Mouse (Mus musculus) stomach, embryonic 16.5 days (tissue): Measurements from ENCODE around the gene Crispld2. TPM values are rescaled to one million over a fixed set of nuclear protein-coding genes. Genes with fewer than 3 reads are reported as not detected.

ENCODE experiments used
- ATAC-seq: fragments of 200-750 bp; cut with Nextera tagmentation; 2 replicates; pipeline ENCODE4 v1.8.0; 2017; ENCODE audit warnings: moderate number of reproducible peaks, moderate TSS enrichment; ENCODE audit not compliant: insufficient read depth, low FRiP score
- H3K27ac ChIP-seq: fragments of 300-500 bp; sonication (generic); 2 replicates; pipeline ENCODE4 v1.5.1; 2014; ENCODE audit warnings: low read length
- H3K27me3 ChIP-seq: fragments of 300-500 bp; sonication (generic); 2 replicates; pipeline ENCODE4 v1.6.1; 2014; ENCODE audit warnings: low read length, control low read depth, mixed read lengths; ENCODE audit not compliant: control insufficient read depth, insufficient read depth
- H3K36me3 ChIP-seq: fragments of 300-500 bp; sonication (generic); 2 replicates; pipeline ENCODE4 v1.6.1; 2014; ENCODE audit warnings: low read length; ENCODE audit not compliant: control insufficient read depth, insufficient read depth
- H3K4me1 ChIP-seq: fragments of 300-500 bp; sonication (generic); 2 replicates; pipeline ENCODE4 v1.6.1; 2014; ENCODE audit warnings: low read length, control low read depth, mixed read lengths; ENCODE audit not compliant: control insufficient read depth, insufficient read depth
- H3K4me2 ChIP-seq: fragments of 300-500 bp; sonication (generic); 2 replicates; pipeline ENCODE4 v1.6.1; 2014; ENCODE audit warnings: low read depth, low read length, mixed read lengths
- H3K4me3 ChIP-seq: fragments of 300-500 bp; sonication (generic); replicated peaks from 2 replicates; pipeline ENCODE4 v1.5.1; 2014; ENCODE audit warnings: mild to moderate bottlenecking, low read length
- H3K9ac ChIP-seq: fragments of 300-500 bp; sonication (generic); 2 replicates; pipeline ENCODE4 v1.6.1; 2014; ENCODE audit warnings: low read length
- H3K9me3 ChIP-seq: fragments of 300-500 bp; sonication (generic); replicated peaks from 2 replicates; pipeline ENCODE4 v1.6.1; 2016; ENCODE audit warnings: low read length, control low read depth; ENCODE audit not compliant: control insufficient read depth
- WGBS: fragments of 180-500 bp; shearing (Covaris S2); extraction: QIAGEN DNeasy Blood & Tissue Kit; methylation state at CpG from one replicate; pipeline ENCODE4 v1.1.7; 2014; 5-methylcytosine and 5-hydroxymethylcytosine counted together
- polyA plus RNA-seq: library from polyadenylated mRNA; unstranded; fragments of >200 nt; fragmentation: Nextera tagmentation; extraction: Ambion mirVana; gene quantifications from 2 replicates; pipeline ENCODE4 v1.2.1, GENCODE M21; 2015

The Crispld2 gene
- polyA plus RNA-seq, 1 experiment from 2014 or later, result 38.1 TPM

GRCm38 (mm10) chr8:120074516-120074915 is 82.3 kb downstream of the Crispld2 start:
- Histone ChIP-seq H3K4me1 (peaks cover 22% of the 10 kb centered on the region), H3K36me3 (no peaks in the 10 kb centered on the region), H3K4me2 (no peak overlapping the region), H3K27ac (no peak overlapping the region), H3K27me3 (no peaks in the 10 kb centered on the region), H3K4me3 (no peak overlapping the region), H3K9ac (no peak overlapping the region), H3K9me3 (no peaks in the 10 kb centered on the region)
- WGBS, result 70% methylated on average over 6 of the region's 6 CpGs
- ATAC-seq, result no peak

- no peak for ATAC-seq
- 56% methylated on average over 6 of the region's 6 CpGs for WGBS
- peaks cover 22% of the 10 kb centered on the region for H3K4me1 ChIP-seq
- no peak overlapping the region for H3K4me3 ChIP-seq
- H3K27me3 ChIP-seq, result no peaks in the 10 kb centered on the region
- H3K4me2 ChIP-seq, result 0 out of 2 replicates have a peak overlapping the region, but pooled peaks have one; percentile 7
- no peaks in the 10 kb centered on the region for H3K36me3 ChIP-seq
- peak overlapping the region; percentile 38 for H3K9ac ChIP-seq
- peak overlapping the region; percentile 69 for H3K27ac ChIP-seq
- H3K9me3 ChIP-seq, result no peaks in the 10 kb centered on the region
Measured at GRCm38 (mm10) chr8:120075347-120075746, 83.1 kb downstream of the Crispld2 start.

DNA sequence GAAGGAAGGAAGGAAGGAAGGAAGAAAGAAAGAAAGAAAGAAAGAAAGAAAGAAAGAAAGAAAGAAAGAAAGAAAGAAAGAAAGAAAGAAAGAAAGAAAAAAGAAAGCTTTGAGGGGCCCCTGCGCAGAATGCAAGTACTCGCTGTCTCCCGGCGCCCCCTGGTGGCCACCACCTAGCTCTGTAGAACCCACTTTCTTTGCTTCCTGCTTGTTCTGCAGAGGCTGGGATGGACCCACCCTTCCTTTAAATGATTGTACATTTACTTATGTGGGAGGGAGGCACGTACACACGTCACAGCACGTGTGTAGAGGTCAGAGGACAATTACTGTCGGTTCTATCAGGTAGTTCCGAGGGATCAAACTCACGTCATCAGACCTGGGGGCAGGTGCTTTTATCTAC is 85.8 kb downstream of the Crispld2 start:
- ATAC-seq, result peak; percentile 85
- Histone ChIP-seq H3K27me3 (no peaks in the 10 kb centered on the region), H3K9ac (peak overlapping the region; percentile 38; the same call in 1 of the 2 replicates), H3K27ac (no peak overlapping the region), H3K9me3 (no peaks in the 10 kb centered on the region), H3K4me2 (no peak overlapping the region), H3K36me3 (peaks cover 11% of the 10 kb centered on the region; the same call in 1 of the 2 replicates), H3K4me3 (no peak overlapping the region), H3K4me1 (peaks cover 7% of the 10 kb centered on the region; the same call in 1 of the 2 replicates)
- WGBS, result 10% methylated on average over 10 of the region's 10 CpGs

DNA sequence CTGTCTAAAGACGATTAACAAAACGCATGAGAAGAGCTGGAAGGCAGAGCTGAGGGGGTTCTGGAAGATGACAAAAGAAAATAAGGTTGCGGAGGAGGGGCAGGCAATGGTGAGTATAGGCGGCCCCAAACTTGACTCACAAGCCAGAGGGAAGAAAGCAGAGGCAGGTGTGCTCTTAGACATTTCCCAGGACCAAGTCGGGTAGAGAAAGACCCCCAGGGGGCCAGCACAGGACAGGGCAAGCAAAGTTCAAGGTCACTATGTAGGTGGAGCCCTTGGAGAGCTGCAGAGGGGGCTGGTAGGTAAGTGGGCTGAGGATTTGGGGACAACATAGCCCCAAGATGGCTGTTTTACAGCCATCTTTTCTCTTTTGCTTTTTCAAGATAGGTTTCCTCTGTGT is 87.1 kb downstream of the Crispld2 start:
- 56% methylated on average over 5 of the region's 5 CpGs for WGBS
- ATAC-seq, result no peak

DNA sequence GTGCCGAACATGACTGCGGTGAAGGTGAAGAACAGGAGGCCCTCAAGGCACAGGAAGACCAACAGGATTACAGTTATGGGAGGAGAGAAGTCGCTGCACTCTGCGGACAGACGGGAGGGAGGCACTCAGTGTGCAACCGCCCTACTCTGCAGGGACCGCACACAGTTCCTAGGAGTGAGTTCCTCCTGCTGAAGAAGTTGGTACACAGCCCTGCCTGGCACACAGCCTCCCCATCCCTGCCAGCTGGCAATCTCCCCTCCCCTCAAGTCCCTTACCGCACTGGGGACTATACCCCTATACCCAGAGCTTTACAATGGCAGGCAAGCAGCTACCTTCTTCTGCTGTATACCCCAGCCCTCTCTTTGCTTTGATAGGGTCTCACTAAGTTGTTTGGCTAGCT is 91.0 kb downstream of the Crispld2 start:
- no peaks in the 10 kb centered on the region for H3K27me3 ChIP-seq
- no peak overlapping the region for H3K27ac ChIP-seq
- H3K4me2 ChIP-seq, result no peak overlapping the region
- ATAC-seq, result no peak
- WGBS, result 94% methylated on average over 8 of the region's 8 CpGs
- H3K9me3 ChIP-seq, result no peaks in the 10 kb centered on the region
- H3K4me3 ChIP-seq, result no peak overlapping the region
- H3K9ac ChIP-seq, result no peak overlapping the region
- no peaks in the 10 kb centered on the region for H3K4me1 ChIP-seq
- H3K36me3 ChIP-seq, result peaks cover 29% of the 10 kb centered on the region

More for the DNA sequence above, 87.1 kb downstream of the Crispld2 start:
- Histone ChIP-seq H3K4me1 (0 out of 2 replicates have a peak, but pooled peaks cover 6% of the 10 kb centered on the region), H3K9ac (no peak overlapping the region), H3K9me3 (no peaks in the 10 kb centered on the region), H3K4me3 (no peak overlapping the region), H3K27me3 (no peaks in the 10 kb centered on the region), H3K4me2 (no peak overlapping the region), H3K36me3 (peaks cover 11% of the 10 kb centered on the region; the same call in 1 of the 2 replicates), H3K27ac (no peak overlapping the region)

- Histone ChIP-seq H3K4me1 (no peaks in the 10 kb centered on the region), H3K4me2 (no peak overlapping the region), H3K27me3 (no peaks in the 10 kb centered on the region), H3K27ac (no peak overlapping the region), H3K9me3 (no peaks in the 10 kb centered on the region), H3K36me3 (peaks cover 31% of the 10 kb centered on the region), H3K4me3 (no peak overlapping the region), H3K9ac (no peak overlapping the region)
- WGBS, result 83% methylated on average over 8 of the region's 8 CpGs
- no peak for ATAC-seq
Measured at GRCm38 (mm10) chr8:120084783-120085182, 92.5 kb downstream of the Crispld2 start.

- WGBS, result 68% methylated on average over 7 of the region's 7 CpGs
Measured at GRCm38 (mm10) chr8:120089511-120089910, 97.3 kb downstream of the Crispld2 start.

DNA sequence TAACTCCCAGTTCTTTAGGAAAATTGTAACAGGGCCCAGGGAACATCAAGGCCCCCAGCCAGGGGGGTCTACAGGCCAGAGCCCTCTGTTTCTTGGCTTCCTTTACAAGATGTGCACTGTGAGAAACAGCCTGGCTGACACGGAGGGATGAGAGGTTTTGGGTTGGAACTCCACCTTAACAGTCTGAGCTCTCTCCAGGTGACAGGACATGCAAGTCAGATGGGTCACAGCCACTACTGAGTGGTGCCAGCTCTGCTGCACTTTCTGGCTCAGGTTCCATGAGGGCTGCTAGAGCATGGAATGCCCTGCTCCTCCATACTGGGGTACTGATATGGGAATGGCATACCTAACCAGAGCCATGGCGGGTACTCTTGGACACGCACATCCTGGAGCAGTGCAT is 98.8 kb downstream of the Crispld2 start:
- no peaks in the 10 kb centered on the region for H3K9me3 ChIP-seq
- no peak overlapping the region for H3K27ac ChIP-seq
- H3K36me3 ChIP-seq, result peaks cover 19% of the 10 kb centered on the region
- WGBS, result 97% methylated on average over 3 of the region's 3 CpGs
- no peak overlapping the region for H3K4me2 ChIP-seq
- H3K4me1 ChIP-seq, result peaks cover 7% of the 10 kb centered on the region; the same call in 1 of the 2 replicates
- no peak for ATAC-seq
- no peaks in the 10 kb centered on the region for H3K27me3 ChIP-seq
- H3K9ac ChIP-seq, result no peak overlapping the region
- H3K4me3 ChIP-seq, result no peak overlapping the region

More at GRCm38 (mm10) chr8:120089511-120089910, 97.3 kb downstream of the Crispld2 start:
- Histone ChIP-seq H3K9ac (no peak overlapping the region), H3K4me3 (no peak overlapping the region), H3K9me3 (no peaks in the 10 kb centered on the region), H3K4me1 (0 out of 2 replicates have a peak, but pooled peaks cover 3% of the 10 kb centered on the region), H3K27ac (no peak overlapping the region; the same call in 1 of the 2 replicates), H3K4me2 (no peak overlapping the region), H3K36me3 (peaks cover 26% of the 10 kb centered on the region), H3K27me3 (no peaks in the 10 kb centered on the region)
- ATAC-seq, result peak; percentile 82

- WGBS, result 81% methylated on average over 3 of the region's 3 CpGs
- H3K27ac ChIP-seq, result no peak overlapping the region
- no peak for ATAC-seq
Measured at GRCm38 (mm10) chr8:120093103-120093502, 100.9 kb downstream of the Crispld2 start.

More at GRCm38 (mm10) chr8:120093103-120093502, 100.9 kb downstream of the Crispld2 start:
- Histone ChIP-seq H3K27me3 (no peaks in the 10 kb centered on the region), H3K9ac (no peak overlapping the region), H3K4me2 (no peak overlapping the region), H3K4me1 (peaks cover 7% of the 10 kb centered on the region; the same call in 1 of the 2 replicates), H3K9me3 (no peaks in the 10 kb centered on the region), H3K4me3 (no peak overlapping the region), H3K36me3 (peaks cover 7% of the 10 kb centered on the region; the same call in 1 of the 2 replicates)
